Mouse (Mus musculus): ENCODE measurements around the gene Chrne. TPM values are rescaled to one million over a fixed set of nuclear protein-coding genes. Genes with fewer than 3 reads are reported as not detected.

Chrne gene
- polyA plus RNA-seq, 1 experiment from 2014 or later = not detected

DNA sequence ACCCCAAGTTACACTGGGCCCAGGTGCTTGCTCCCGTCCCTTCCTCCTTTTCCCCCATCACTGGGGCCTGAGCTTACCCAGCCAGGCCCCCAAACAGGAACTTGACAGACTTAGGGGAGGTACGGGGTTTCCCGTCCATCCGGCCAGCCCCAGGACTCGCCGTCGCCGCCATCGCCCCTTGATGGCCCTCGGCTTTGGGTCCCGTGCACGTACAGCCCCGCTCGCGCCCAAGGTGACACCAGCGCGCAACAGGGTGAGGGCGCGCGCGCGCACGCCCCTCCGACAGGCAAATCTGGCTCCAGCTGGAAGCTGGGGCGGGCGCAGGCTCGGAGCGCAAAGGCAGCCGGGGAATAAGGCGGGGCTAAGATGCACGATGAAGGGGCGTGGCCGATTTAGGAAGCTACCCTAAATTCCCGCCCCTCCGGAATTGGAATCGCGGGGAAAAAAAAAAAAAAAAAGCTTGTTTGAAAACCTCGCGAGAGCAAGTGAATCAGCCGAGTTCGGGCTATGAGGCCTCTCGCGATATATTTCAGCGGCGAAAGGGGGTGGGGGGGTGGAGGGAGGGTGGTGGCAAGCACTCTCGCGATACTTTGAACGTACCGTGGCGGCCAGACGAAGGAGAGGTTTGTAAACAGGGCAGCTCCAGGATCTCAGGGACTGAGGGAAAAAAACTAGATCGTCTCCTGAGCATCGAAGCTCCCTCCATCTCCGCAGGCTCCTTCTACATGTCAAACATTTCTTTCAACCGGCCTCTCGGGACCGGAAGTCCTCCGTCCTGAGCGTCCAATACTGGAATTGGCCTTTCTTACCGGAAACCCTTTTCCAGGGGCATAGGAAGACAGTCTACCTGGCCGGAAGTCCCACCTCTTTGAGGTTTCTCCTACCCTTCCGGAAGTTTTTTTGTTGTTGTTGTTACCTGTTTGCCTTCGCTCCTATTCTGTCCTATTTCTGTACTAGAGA, 28.0 kb upstream of the Chrne start, which contains the start of the genes Rnf167 and Slc25a11:
Gene Rnf167 (plus strand): TSS at position 545 of the 960 bp plus-strand sequence.
Gene Slc25a11 (minus strand): TSS at position 789 of the 960 bp plus-strand sequence.
- ATAC-seq (ENCODE audit: low read depth) = peak; percentile 91
- under 1% methylated on average over 63 of the region's 63 CpGs for WGBS
- Histone ChIP-seq H3K36me3 (ENCODE audit: control insufficient read depth, insufficient read depth, low read length) (peaks cover 42% of the 10 kb centered on the region), H3K4me1 (ENCODE audit: control insufficient read depth, insufficient read depth, low read length) (peaks cover 21% of the 10 kb centered on the region), H3K27me3 (ENCODE audit: control insufficient read depth, insufficient read depth, low read length) (no peaks in the 10 kb centered on the region), H3K9ac (replicated peaks; ENCODE audit: low read depth, low read length) (peak within 1 kb of the TSS; percentile 88), H3K27ac (ENCODE audit: low read depth, low read length) (peak within 1 kb of the TSS; percentile 84), H3K4me2 (ENCODE audit: low read depth, low read length) (peak within 1 kb of the TSS; percentile 100), H3K9me3 (ENCODE audit: control insufficient read depth, low read length) (no peaks in the 10 kb centered on the region), H3K4me3 (ENCODE audit: low read depth, low read length) (peak within 1 kb of the TSS; percentile 77)

- H3K36me3 ChIP-seq (ENCODE audit: control insufficient read depth, insufficient read depth, low read length) = peaks cover 37% of the 10 kb centered on the region
- H3K4me3 ChIP-seq (ENCODE audit: low read depth, low read length) = peak overlapping the region; percentile 77
- peak; percentile 3; the same call in 1 of the 2 replicates for ATAC-seq (ENCODE audit: low read depth)
- no peaks in the 10 kb centered on the region for H3K27me3 ChIP-seq (ENCODE audit: control insufficient read depth, insufficient read depth, low read length)
- H3K9ac ChIP-seq (replicated peaks; ENCODE audit: low read depth, low read length) = peak overlapping the region; percentile 88
- peak overlapping the region; percentile 68 for H3K4me2 ChIP-seq (ENCODE audit: low read depth, low read length)
- WGBS = 12% methylated on average over 3 of the region's 3 CpGs
- H3K27ac ChIP-seq (ENCODE audit: low read depth, low read length) = peak overlapping the region; percentile 84
- H3K4me1 ChIP-seq (ENCODE audit: control insufficient read depth, insufficient read depth, low read length) = peaks cover 21% of the 10 kb centered on the region
- H3K9me3 ChIP-seq (ENCODE audit: control insufficient read depth, low read length) = no peaks in the 10 kb centered on the region
Observed at GRCm38 (mm10) chr11:70646259-70646555, 27.2 kb upstream of the Chrne start.

- peak overlapping the region; percentile 88; the same call in 1 of the 2 replicates for H3K9ac ChIP-seq (replicated peaks; ENCODE audit: low read depth, low read length)
- no peak overlapping the region for H3K27ac ChIP-seq (ENCODE audit: low read depth, low read length)
- H3K4me3 ChIP-seq (ENCODE audit: low read depth, low read length) = peak overlapping the region; percentile 77
- H3K4me1 ChIP-seq (ENCODE audit: control insufficient read depth, insufficient read depth, low read length) = peaks cover 21% of the 10 kb centered on the region
- no peaks in the 10 kb centered on the region for H3K9me3 ChIP-seq (ENCODE audit: control insufficient read depth, low read length)
- ATAC-seq (ENCODE audit: low read depth) = no peak
- 96% methylated on average over 12 of the region's 12 CpGs for WGBS
- H3K36me3 ChIP-seq (ENCODE audit: control insufficient read depth, insufficient read depth, low read length) = peaks cover 32% of the 10 kb centered on the region
- H3K4me2 ChIP-seq (ENCODE audit: low read depth, low read length) = peak overlapping the region; percentile 68
- H3K27me3 ChIP-seq (ENCODE audit: control insufficient read depth, insufficient read depth, low read length) = no peaks in the 10 kb centered on the region
Observed at GRCm38 (mm10) chr11:70645461-70646258, 26.6 kb upstream of the Chrne start.

GRCm38 (mm10) chr11:70644564-70645103, 25.6 kb upstream of the Chrne start:
- Histone ChIP-seq H3K9me3 (ENCODE audit: control insufficient read depth, low read length) (no peaks in the 10 kb centered on the region), H3K9ac (replicated peaks; ENCODE audit: low read depth, low read length) (no peak overlapping the region), H3K4me3 (ENCODE audit: low read depth, low read length) (no peak overlapping the region), H3K27me3 (ENCODE audit: control insufficient read depth, insufficient read depth, low read length) (no peaks in the 10 kb centered on the region), H3K36me3 (ENCODE audit: control insufficient read depth, insufficient read depth, low read length) (peaks cover 23% of the 10 kb centered on the region), H3K27ac (ENCODE audit: low read depth, low read length) (no peak overlapping the region), H3K4me1 (ENCODE audit: control insufficient read depth, insufficient read depth, low read length) (peaks cover 21% of the 10 kb centered on the region), H3K4me2 (ENCODE audit: low read depth, low read length) (no peak overlapping the region)
- ATAC-seq (ENCODE audit: low read depth) = no peak
- 96% methylated on average over 8 of the region's 8 CpGs for WGBS

- Histone ChIP-seq H3K27ac (ENCODE audit: low read depth, low read length) (no peak overlapping the region), H3K9me3 (ENCODE audit: control insufficient read depth, low read length) (no peaks in the 10 kb centered on the region), H3K27me3 (ENCODE audit: control insufficient read depth, insufficient read depth, low read length) (no peaks in the 10 kb centered on the region), H3K4me2 (ENCODE audit: low read depth, low read length) (no peak overlapping the region), H3K36me3 (ENCODE audit: control insufficient read depth, insufficient read depth, low read length) (peaks cover 14% of the 10 kb centered on the region), H3K4me1 (ENCODE audit: control insufficient read depth, insufficient read depth, low read length) (peaks cover 14% of the 10 kb centered on the region), H3K4me3 (ENCODE audit: low read depth, low read length) (no peak overlapping the region), H3K9ac (replicated peaks; ENCODE audit: low read depth, low read length) (no peak overlapping the region)
- 95% methylated on average over 6 of the region's 6 CpGs for whole genome bisulfite sequencing
- no peak for ATAC-seq (ENCODE audit: low read depth)
Observed at GRCm38 (mm10) chr11:70643051-70643450, 24.0 kb upstream of the Chrne start.

DNA sequence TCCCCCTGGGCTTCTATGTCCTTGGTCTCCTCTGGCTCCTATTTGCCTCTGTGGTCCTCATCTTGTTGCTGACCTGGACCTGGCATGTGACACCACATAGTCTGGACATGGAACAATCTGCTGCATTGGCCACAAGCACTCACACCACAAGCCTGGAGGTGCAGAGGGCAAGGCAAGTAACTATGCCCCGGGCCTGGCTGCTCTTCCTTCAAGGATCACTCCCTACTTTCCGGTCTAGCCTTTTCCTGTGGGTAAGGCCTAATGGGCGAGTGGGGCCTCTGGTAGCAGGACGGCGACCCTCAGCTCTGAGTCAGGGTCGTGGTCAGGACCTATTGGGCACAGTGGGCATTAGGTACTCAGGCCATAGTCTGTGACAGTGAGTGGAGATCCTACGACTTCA, 22.2 kb upstream of the Chrne start:
- ATAC-seq (ENCODE audit: low read depth) = no peak
- H3K9me3 ChIP-seq (ENCODE audit: control insufficient read depth, low read length) = no peaks in the 10 kb centered on the region
- no peak overlapping the region for H3K9ac ChIP-seq (replicated peaks; ENCODE audit: low read depth, low read length)
- H3K4me3 ChIP-seq (ENCODE audit: low read depth, low read length) = no peak overlapping the region
- WGBS = 84% methylated on average over 7 of the region's 7 CpGs
- H3K27ac ChIP-seq (ENCODE audit: low read depth, low read length) = no peak overlapping the region
- H3K36me3 ChIP-seq (ENCODE audit: control insufficient read depth, insufficient read depth, low read length) = peaks cover 14% of the 10 kb centered on the region
- H3K27me3 ChIP-seq (ENCODE audit: control insufficient read depth, insufficient read depth, low read length) = no peaks in the 10 kb centered on the region
- no peak overlapping the region for H3K4me2 ChIP-seq (ENCODE audit: low read depth, low read length)
- peaks cover 8% of the 10 kb centered on the region for H3K4me1 ChIP-seq (ENCODE audit: control insufficient read depth, insufficient read depth, low read length)

DNA sequence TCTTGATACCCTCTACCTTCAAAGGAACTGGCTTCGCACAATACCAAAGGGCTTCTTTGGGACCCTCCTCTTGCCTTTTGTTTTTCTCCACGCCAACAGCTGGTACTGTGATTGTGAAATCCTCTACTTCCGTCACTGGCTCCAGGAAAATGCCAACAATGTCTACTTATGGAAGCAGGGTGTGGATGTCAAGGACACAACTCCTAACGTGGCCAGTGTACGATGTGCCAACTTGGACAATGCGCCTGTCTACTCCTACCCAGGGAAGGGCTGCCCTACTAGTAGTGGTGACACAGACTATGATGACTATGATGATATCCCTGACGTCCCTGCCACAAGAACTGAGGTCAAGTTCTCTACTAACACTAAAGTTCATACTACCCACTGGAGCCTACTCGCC, 21.0 kb upstream of the Chrne start:
- ATAC-seq (ENCODE audit: low read depth) = no peak
- 88% methylated on average over 8 of the region's 8 CpGs for WGBS
- H3K27ac ChIP-seq (ENCODE audit: low read depth, low read length) = no peak overlapping the region

DNA sequence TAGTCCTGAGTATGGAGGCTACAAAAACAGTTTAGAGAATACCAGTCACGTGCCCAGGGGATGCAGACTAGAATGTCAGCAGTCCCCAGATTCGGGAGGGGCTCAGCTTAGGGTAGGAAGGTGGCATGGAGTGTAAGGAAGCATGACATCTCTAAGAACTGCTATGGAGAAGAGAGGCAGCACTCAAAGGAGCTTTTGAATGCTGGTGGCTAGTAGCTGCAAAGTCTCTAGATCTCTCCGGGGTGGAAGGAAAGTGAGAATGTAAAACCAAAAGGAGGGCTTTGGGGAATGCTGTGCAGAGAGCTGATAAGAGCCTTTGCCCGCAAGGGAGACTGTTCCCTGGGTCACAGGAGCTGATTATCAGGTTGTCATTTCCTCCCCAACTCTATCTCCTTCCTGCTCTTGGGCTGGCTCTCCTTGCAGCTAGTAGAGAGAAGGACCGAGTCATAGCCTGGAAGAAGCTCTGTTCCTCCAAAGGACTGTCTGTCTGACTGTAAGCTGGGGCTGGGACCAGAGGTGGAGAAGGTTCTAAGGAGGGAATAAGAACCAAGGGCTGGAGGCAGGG, 19.8 kb upstream of the Chrne start, which contains the start of gene Gp1ba:
Gene Gp1ba (plus strand): TSS at position 409 of the 565 bp plus-strand sequence.
- ATAC-seq (ENCODE audit: low read depth) = no peak
- Histone ChIP-seq H3K9ac (replicated peaks; ENCODE audit: low read depth, low read length) (no peak within 1 kb of the TSS), H3K27me3 (ENCODE audit: control insufficient read depth, insufficient read depth, low read length) (no peaks in the 10 kb centered on the region), H3K4me2 (ENCODE audit: low read depth, low read length) (no peak within 1 kb of the TSS), H3K4me3 (ENCODE audit: low read depth, low read length) (no peak within 1 kb of the TSS), H3K36me3 (ENCODE audit: control insufficient read depth, insufficient read depth, low read length) (0 out of 2 replicates have a peak, but pooled peaks cover 2% of the 10 kb centered on the region), H3K27ac (ENCODE audit: low read depth, low read length) (no peak within 1 kb of the TSS), H3K9me3 (ENCODE audit: control insufficient read depth, low read length) (no peaks in the 10 kb centered on the region), H3K4me1 (ENCODE audit: control insufficient read depth, insufficient read depth, low read length) (no peaks in the 10 kb centered on the region)
- 55% methylated on average over 5 of the region's 5 CpGs for WGBS

More for the DNA sequence above, 21.0 kb upstream of the Chrne start:
- no peak overlapping the region for H3K4me2 ChIP-seq (ENCODE audit: low read depth, low read length)
- H3K36me3 ChIP-seq (ENCODE audit: control insufficient read depth, insufficient read depth, low read length) = peaks cover 12% of the 10 kb centered on the region
- H3K4me1 ChIP-seq (ENCODE audit: control insufficient read depth, insufficient read depth, low read length) = no peaks in the 10 kb centered on the region
- no peaks in the 10 kb centered on the region for H3K27me3 ChIP-seq (ENCODE audit: control insufficient read depth, insufficient read depth, low read length)
- H3K9ac ChIP-seq (replicated peaks; ENCODE audit: low read depth, low read length) = no peak overlapping the region
- H3K9me3 ChIP-seq (ENCODE audit: control insufficient read depth, low read length) = no peaks in the 10 kb centered on the region
- no peak overlapping the region for H3K4me3 ChIP-seq (ENCODE audit: low read depth, low read length)
